Mouse (Mus musculus) bone marrow, adult 2 months (tissue): ENCODE measurements around the gene Glb1. TPM values are rescaled to one million over a fixed set of nuclear protein-coding genes. Genes with fewer than 3 reads are reported as not detected.

ENCODE experiments used
- H3K27ac ChIP-seq: fragments of 200-500 bp; 2 replicates; pipeline ENCODE4 v1.5.1; 2012; ENCODE audit warnings: low read depth, mild to moderate bottlenecking, control low read depth, inconsistent platforms, low read length; ENCODE audit not compliant: control insufficient read depth, poor library complexity, insufficient read depth
- H3K4me1 ChIP-seq: fragments of 200-500 bp; 2 replicates; pipeline ENCODE4 v1.6.1; 2011; ENCODE audit warnings: low read length; ENCODE audit not compliant: control insufficient read depth, insufficient read depth
- H3K4me3 ChIP-seq: fragments of 200-500 bp; replicated peaks from 2 replicates; pipeline ENCODE3; 2011; ENCODE audit warnings: mild to moderate bottlenecking, low read depth, low read length, control low read depth; ENCODE audit not compliant: control insufficient read depth
- CTCF ChIP-seq: fragments of 200-500 bp; IDR thresholded peaks from 2 replicates; pipeline ENCODE4 v1.5.1; 2011; ENCODE audit warnings: low read length, control low read depth; ENCODE audit not compliant: control insufficient read depth, insufficient read depth
- POLR2A ChIP-seq: fragments of 200-500 bp; IDR thresholded peaks from 2 replicates; pipeline ENCODE4 v1.6.1; 2011; ENCODE audit warnings: low read depth, mild to moderate bottlenecking, control low read depth, low read length, borderline replicate concordance; ENCODE audit not compliant: control insufficient read depth
- WGBS: fragments of 180-500 bp; shearing (Covaris S2); methylation state at CpG from one replicate; pipeline ENCODE4 v1.1.7; 2018; 5-methylcytosine and 5-hydroxymethylcytosine counted together
- polyA plus RNA-seq: library from polyadenylated mRNA; stranded (reverse); fragments of >200 nt; gene quantifications from 2 replicates; pipeline ENCODE4 v1.2.4, GENCODE M21; 2011; ENCODE audit warnings: low replicate concordance; ENCODE audit not compliant: missing spikeins, insufficient read depth, insufficient read length

Glb1 gene
- polyA plus RNA-seq, 1 experiment, result 11.0 TPM

DNA sequence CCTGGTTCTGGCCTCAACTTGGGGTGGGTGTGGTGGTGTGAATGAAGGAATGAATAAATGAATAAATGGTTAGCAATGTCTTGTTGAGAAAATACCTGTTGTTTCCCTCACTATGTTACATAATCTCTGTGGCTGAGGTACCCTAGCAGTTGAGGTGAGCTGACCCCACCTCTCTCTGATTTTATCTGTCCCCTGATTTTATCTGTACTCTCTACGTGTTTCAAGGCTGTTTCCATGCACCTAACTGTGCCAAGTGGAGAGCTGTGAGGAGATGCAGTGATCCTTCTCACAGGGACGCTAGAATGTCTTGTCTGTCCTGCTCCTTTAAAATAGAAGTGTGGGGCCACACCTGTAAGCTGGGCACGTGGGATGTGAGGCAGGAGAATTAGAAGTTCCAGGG is 57.6 kb downstream of the Glb1 start:
- TF ChIP-seq CTCF, result no peak
- no peak for TF ChIP-seq POLR2A
- WGBS, result 66% methylated on average over 3 of the region's 3 CpGs
- Histone ChIP-seq H3K4me1 (no peaks in the 10 kb centered on the region), H3K27ac (no peak overlapping the region), H3K4me3 (no peak overlapping the region)

GRCm38 (mm10) chr9:114462569-114462968 is 61.7 kb downstream of the Glb1 start:
- WGBS, result 72% methylated on average over 7 of the region's 7 CpGs
- Histone ChIP-seq H3K27ac (no peak overlapping the region), H3K4me1 (no peaks in the 10 kb centered on the region), H3K4me3 (no peak overlapping the region)
- TF ChIP-seq POLR2A (no peak), CTCF (no peak)

DNA sequence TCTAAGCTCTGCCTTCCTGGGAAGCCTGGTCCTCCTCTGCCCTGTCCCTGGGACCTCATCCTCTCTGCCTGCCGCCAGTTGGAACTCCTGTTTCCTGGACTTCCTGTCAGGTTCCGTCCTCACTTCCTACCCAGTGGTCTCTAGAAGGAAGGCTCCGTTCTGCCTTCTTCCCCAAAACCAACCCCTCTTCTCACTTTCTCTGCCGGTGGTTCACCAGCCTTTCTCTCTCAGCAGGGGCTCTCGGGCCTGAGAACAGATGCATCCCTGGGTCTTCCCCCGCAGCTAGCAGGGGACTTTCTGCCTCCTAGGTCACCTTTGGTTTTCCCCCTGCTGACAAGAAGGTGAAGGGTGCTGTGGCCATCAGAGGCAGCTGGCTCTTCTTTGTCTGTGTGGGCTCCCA is 64.6 kb downstream of the Glb1 start:
- no peaks in the 10 kb centered on the region for H3K4me1 ChIP-seq
- TF ChIP-seq CTCF (no peak), POLR2A (no peak)
- 46% methylated on average over 6 of the region's 6 CpGs for WGBS
- H3K27ac ChIP-seq, result no peak overlapping the region
- no peak overlapping the region for H3K4me3 ChIP-seq

DNA sequence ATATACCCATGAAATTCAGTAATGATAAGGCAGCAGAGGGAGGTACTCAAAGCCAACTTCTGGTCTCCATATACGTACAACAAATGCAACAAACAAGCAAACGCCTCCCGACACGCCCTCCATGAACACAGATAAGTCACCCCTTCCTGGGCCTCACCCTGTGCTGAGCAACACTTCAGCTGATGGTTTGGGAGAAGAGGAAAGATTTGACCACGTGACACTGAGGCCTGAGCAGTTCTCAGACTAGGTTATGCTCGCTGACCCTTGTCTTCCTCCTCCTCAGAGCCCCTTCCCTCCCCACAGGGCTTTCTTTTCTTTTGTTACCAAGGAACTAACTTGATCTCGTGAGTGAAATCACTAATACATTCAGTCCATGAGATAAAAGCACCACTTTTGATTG is 66.0 kb downstream of the Glb1 start:
- WGBS, result 72% methylated on average over 7 of the region's 7 CpGs
- no peak overlapping the region for H3K27ac ChIP-seq
- no peak for TF ChIP-seq CTCF
- TF ChIP-seq POLR2A, result no peak
- no peaks in the 10 kb centered on the region for H3K4me1 ChIP-seq
- H3K4me3 ChIP-seq, result no peak overlapping the region

DNA sequence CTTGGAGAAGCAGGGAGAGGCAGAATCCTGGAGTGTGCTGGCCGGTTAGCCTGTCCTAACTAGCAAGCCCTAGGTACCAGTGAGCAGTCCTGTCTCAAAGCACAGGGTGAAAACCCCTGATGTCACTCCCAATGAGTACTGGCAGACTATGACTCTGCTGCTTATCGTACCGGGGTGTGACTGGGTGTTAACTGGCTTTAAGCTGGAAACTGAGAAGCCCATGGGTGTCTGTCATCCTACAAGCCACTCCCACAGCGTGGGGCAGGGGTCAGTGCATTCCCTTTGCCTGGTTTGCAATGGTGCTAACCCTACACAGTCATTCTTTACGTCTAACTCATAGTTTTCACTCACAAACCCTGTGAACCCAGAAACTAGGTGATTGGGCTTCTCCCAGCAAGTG is 67.3 kb downstream of the Glb1 start:
- no peak overlapping the region for H3K4me3 ChIP-seq
- H3K27ac ChIP-seq, result no peak overlapping the region
- TF ChIP-seq POLR2A, result no peak
- TF ChIP-seq CTCF, result no peak
- no peaks in the 10 kb centered on the region for H3K4me1 ChIP-seq
- WGBS, result 80% methylated on average over 5 of the region's 5 CpGs

GRCm38 (mm10) chr9:114468701-114469100 is 67.8 kb downstream of the Glb1 start:
- WGBS, result 85% methylated on average over 4 of the region's 4 CpGs
- Histone ChIP-seq H3K4me3 (no peak overlapping the region), H3K27ac (no peak overlapping the region), H3K4me1 (no peaks in the 10 kb centered on the region)
- no peak; the same call in 1 of the 2 replicates for TF ChIP-seq CTCF
- no peak for TF ChIP-seq POLR2A

- Histone ChIP-seq H3K27ac (no peak overlapping the region), H3K4me1 (no peaks in the 10 kb centered on the region), H3K4me3 (no peak overlapping the region)
- TF ChIP-seq POLR2A (no peak), CTCF (no peak)
- 85% methylated on average over 7 of the region's 7 CpGs for WGBS
Observed at GRCm38 (mm10) chr9:114471892-114472291, 71.0 kb downstream of the Glb1 start.

GRCm38 (mm10) chr9:114477019-114477418 is 76.1 kb downstream of the Glb1 start:
- Histone ChIP-seq H3K27ac (no peak overlapping the region), H3K4me1 (no peaks in the 10 kb centered on the region), H3K4me3 (no peak overlapping the region)
- 84% methylated on average over 9 of the region's 9 CpGs for WGBS
- TF ChIP-seq CTCF, result no peak
- no peak for TF ChIP-seq POLR2A

- Histone ChIP-seq H3K4me1 (no peaks in the 10 kb centered on the region), H3K27ac (no peak overlapping the region), H3K4me3 (no peak overlapping the region)
- TF ChIP-seq CTCF (no peak), POLR2A (no peak)
- WGBS, result 67% methylated on average over 3 of the region's 3 CpGs
Observed at GRCm38 (mm10) chr9:114480940-114481339, 80.1 kb downstream of the Glb1 start.

DNA sequence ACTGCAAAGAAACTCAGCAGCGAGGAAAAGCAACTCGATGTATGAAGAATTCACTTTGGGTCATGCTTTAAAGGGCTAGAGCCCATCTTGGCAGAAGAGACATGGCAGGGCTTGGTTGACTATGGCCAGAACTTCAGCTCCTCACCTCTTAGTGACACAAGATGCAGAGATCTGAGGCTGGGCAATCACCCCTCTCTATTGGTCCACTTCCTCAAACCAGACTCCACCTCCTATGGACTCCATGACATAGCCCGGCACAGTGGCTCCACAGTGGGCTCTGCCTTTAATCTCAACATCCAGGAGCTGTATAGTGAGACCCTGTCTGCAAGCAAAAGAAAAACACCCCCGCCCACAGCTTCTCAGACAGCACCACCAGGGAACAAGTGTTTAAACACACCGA is 83.9 kb downstream of the Glb1 start:
- Histone ChIP-seq H3K27ac (no peak overlapping the region), H3K4me3 (no peak overlapping the region), H3K4me1 (no peaks in the 10 kb centered on the region)
- TF ChIP-seq POLR2A (no peak), CTCF (no peak)
- WGBS, result 61% methylated on average over 5 of the region's 5 CpGs
